Mouse (Mus musculus) CH12.LX (cell line): ENCODE results near the gene Gm13102.
"Not testable (repeated sequence)": the region's sequence is repeated elsewhere in the genome, so short reads cannot be mapped to it uniquely, and the experiment has no call there.

Experiments used
- BHLHE40 ChIP-seq: IDR thresholded peaks from 2 replicates; pipeline ENCODE4 v1.6.1; 2011; ENCODE audit warnings: mild to moderate bottlenecking, low read depth, low read length, improper control_type of control experiment
- CHD1 ChIP-seq: IDR thresholded peaks from 2 replicates; pipeline ENCODE4 v1.6.1; 2012; ENCODE audit warnings: low read depth, low read length, improper control_type of control experiment, inconsistent platforms
- CTCF ChIP-seq, 2 experiments: IDR thresholded peaks in 1 of 2; conservative IDR thresholded peaks in 1 of 2; 2 replicates each; pipeline ENCODE4 v1.5.1; 2011 to 2012; ENCODE audit warnings: low read depth in 2 of 2, low read length in 2 of 2, improper control_type of control experiment in 1 of 2, inconsistent platforms in 1 of 2, mild to moderate bottlenecking in 1 of 2, moderate library complexity in 1 of 2
- EP300 ChIP-seq: IDR thresholded peaks from 2 replicates; pipeline ENCODE4 v1.6.1; 2011; ENCODE audit warnings: low read length, improper control_type of control experiment
- HCFC1 ChIP-seq: IDR thresholded peaks from 2 replicates; pipeline ENCODE4 v1.6.1; 2012; ENCODE audit warnings: low read depth, mild to moderate bottlenecking, inconsistent platforms, low read length, improper control_type of control experiment
- JUN ChIP-seq: IDR thresholded peaks from 2 replicates; pipeline ENCODE4 v1.6.1; 2011; ENCODE audit warnings: low read depth, mild to moderate bottlenecking, low read length, improper control_type of control experiment, moderate library complexity; ENCODE audit not compliant: insufficient read depth
- MAFK ChIP-seq: IDR thresholded peaks from 2 replicates; pipeline ENCODE4 v1.6.1; 2011; ENCODE audit warnings: low read length, improper control_type of control experiment; ENCODE audit not compliant: insufficient replicate concordance
- MAX ChIP-seq: IDR thresholded peaks from 2 replicates; pipeline ENCODE4 v1.6.1; 2011; ENCODE audit warnings: low read length, improper control_type of control experiment
- MXI1 ChIP-seq: IDR thresholded peaks from 2 replicates; pipeline ENCODE4 v1.6.1; 2011; ENCODE audit warnings: mild to moderate bottlenecking, low read depth, low read length, improper control_type of control experiment
- POLR2A ChIP-seq: IDR thresholded peaks from 2 replicates; pipeline ENCODE4 v1.6.1; 2011; ENCODE audit warnings: low read depth, mild to moderate bottlenecking, improper control_type of control experiment, low read length
- SIN3A ChIP-seq: IDR thresholded peaks from 2 replicates; pipeline ENCODE4 v1.6.1; 2012; ENCODE audit warnings: low read length, improper control_type of control experiment, inconsistent platforms
- USF2 ChIP-seq: conservative IDR thresholded peaks from 2 replicates; pipeline ENCODE4 v1.6.1; 2011; ENCODE audit warnings: low read depth, low read length, improper control_type of control experiment
- ZMIZ1 ChIP-seq: IDR thresholded peaks from 2 replicates; pipeline ENCODE4 v1.6.1; 2012; ENCODE audit warnings: low read depth, mild to moderate bottlenecking, inconsistent platforms, low read length, improper control_type of control experiment

GRCm38 (mm10) chr4:144106174-144106573 lies at the start of gene Gm13102:
- TF ChIP-seq CTCF (conservative IDR thresholded peaks at IDR 0.05 in 1 of 2, IDR thresholded peaks at IDR 0.05 in 1 of 2; ENCODE audit: low read depth in 2 of 2, low read length in 2 of 2); CHD1; JUN; EP300; MXI1; USF2; MAX; POLR2A; SIN3A; BHLHE40; MAFK; ZMIZ1; HCFC1: not testable (repeated sequence)
